Mouse (Mus musculus) bone marrow, adult 2 months (tissue): ENCODE data around the gene Mtor.

Experiments used
- CTCF ChIP-seq: fragments of 200-500 bp; IDR thresholded peaks from 2 replicates; pipeline ENCODE4 v1.5.1; 2011; ENCODE audit warnings: low read length, control low read depth; ENCODE audit not compliant: control insufficient read depth, insufficient read depth
- POLR2A ChIP-seq: fragments of 200-500 bp; IDR thresholded peaks from 2 replicates; pipeline ENCODE4 v1.6.1; 2011; ENCODE audit warnings: low read depth, mild to moderate bottlenecking, control low read depth, low read length, borderline replicate concordance; ENCODE audit not compliant: control insufficient read depth

DNA sequence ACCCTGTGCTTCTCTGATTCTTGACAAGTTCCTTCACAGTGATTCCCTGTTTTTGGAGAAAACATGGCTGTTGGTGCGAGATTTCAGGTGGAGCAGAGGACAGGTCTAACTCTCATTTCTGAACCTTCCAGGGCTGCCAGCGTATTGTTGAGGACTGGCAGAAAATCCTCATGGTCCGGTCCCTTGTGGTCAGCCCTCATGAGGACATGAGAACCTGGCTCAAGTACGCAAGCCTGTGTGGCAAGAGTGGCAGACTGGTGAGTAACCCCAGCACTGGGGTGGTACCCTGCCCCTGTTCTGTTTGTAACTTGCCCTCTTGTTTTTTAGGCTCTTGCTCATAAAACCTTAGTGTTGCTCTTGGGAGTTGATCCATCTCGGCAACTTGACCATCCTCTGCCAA, 81.9 kb downstream of the Mtor start:
- no peak for TF ChIP-seq CTCF
- TF ChIP-seq POLR2A, result no peak
